Mouse (Mus musculus): ENCODE data around the gene Pglyrp1. TPM values are rescaled to one million over a fixed set of nuclear protein-coding genes. Genes with fewer than 3 reads are reported as not detected.

The Pglyrp1 gene
- polyA plus RNA-seq, 1 experiment from 2014 or later = 110 TPM

DNA sequence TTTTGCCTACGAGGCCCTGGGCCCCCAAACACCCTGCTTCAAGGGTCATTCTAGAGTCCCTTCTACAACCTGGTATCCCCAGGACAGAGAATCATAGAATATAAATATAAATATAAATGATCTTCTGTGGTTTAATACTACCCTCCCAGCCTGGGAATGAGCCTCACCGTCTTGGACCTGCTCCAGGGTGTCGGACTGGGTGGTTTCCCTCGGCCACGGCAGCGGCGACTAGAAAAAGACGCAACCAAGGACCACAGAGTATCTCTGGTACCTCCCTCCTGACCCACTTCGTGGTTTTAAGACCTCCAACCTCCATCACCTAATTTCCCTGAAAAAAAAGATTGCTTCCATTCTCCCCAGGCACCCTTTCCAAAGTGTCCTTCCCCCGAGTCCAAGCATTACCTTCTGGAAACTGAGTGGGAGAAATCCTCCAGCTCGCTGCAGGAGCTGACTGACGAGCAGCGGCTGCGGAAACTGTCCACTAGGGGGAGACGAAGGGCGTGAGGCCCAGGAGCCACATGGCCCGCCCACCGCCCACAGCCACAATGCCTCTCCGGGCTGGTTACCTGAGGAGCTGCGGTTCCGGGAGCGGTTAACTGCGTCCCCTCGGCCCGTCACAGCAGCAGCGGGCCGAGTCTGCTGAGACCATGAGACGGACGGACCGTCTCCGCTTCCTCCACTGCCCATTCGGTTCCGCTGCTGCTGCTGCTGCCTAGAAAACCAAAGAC is 20.9 kb downstream of the Pglyrp1 start:
- H3K4me1 ChIP-seq (replicated peaks; ENCODE audit: control insufficient read depth, insufficient read depth) = no peaks in the 10 kb centered on the region
- H3K27me3 ChIP-seq (ENCODE audit: control insufficient read depth, insufficient read depth, low read length) = no peaks in the 10 kb centered on the region
- no peaks in the 10 kb centered on the region for H3K9me3 ChIP-seq (ENCODE audit: control insufficient read depth, low read length)
- H3K4me2 ChIP-seq (replicated peaks; ENCODE audit: low read depth) = peak overlapping the region; percentile 87
- peak overlapping the region; percentile 40 for H3K4me3 ChIP-seq (ENCODE audit: low read depth, low read length)
- 20% methylated on average over 33 of the region's 33 CpGs for WGBS
- H3K27ac ChIP-seq (replicated peaks) = no peak overlapping the region
- DNase-seq (ENCODE audit: low spot score) (peak; percentile 92), ATAC-seq (ENCODE audit: low FRiP score, low TSS enrichment) (peak; percentile 63)
- TF ChIP-seq CTCF (IDR thresholded peaks at IDR 0.05; ENCODE audit: low read depth) = peak; percentile 96
- TF ChIP-seq EP300 (optimal IDR thresholded peaks at IDR 0.05) = no peak
- no peaks in the 10 kb centered on the region for H3K36me3 ChIP-seq (ENCODE audit: control insufficient read depth, insufficient read depth, low read length)
- 0 out of 2 replicates have a peak overlapping the region, but pooled peaks have one; percentile 45 for H3K9ac ChIP-seq (ENCODE audit: low read length)

DNA sequence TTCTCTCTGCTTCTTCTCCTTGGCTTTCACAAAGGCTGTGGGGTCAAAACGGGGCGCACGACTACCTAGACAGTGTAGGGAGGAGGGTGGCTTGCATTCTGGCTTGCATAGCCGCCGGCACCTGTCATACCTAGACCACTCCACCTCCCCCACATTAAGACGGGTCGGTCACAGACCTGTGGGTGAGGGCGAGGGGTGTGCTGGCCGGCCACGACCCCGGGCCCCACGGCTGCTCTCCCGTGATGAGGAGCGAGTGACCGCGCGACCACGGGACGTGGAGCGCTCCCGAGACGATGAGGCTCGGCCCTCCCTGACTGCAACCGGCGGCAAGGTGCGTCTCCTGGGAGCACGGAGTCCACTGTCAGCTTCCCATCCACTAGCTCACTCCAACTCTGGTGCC is 21.9 kb downstream of the Pglyrp1 start:
- no peak for TF ChIP-seq EP300 (optimal IDR thresholded peaks at IDR 0.05)
- no peak for TF ChIP-seq CTCF (IDR thresholded peaks at IDR 0.05; ENCODE audit: low read depth)
- Histone ChIP-seq H3K27ac (replicated peaks) (no peak overlapping the region), H3K4me3 (ENCODE audit: low read depth, low read length) (no peak overlapping the region), H3K27me3 (ENCODE audit: control insufficient read depth, insufficient read depth, low read length) (no peaks in the 10 kb centered on the region), H3K4me2 (replicated peaks; ENCODE audit: low read depth) (peak overlapping the region; percentile 87), H3K36me3 (ENCODE audit: control insufficient read depth, insufficient read depth, low read length) (no peaks in the 10 kb centered on the region), H3K9ac (ENCODE audit: low read length) (no peak overlapping the region), H3K4me1 (replicated peaks; ENCODE audit: control insufficient read depth, insufficient read depth) (no peaks in the 10 kb centered on the region), H3K9me3 (ENCODE audit: control insufficient read depth, low read length) (no peaks in the 10 kb centered on the region)
- WGBS = 27% methylated on average over 27 of the region's 27 CpGs
- DNase-seq (ENCODE audit: low spot score) (no peak), ATAC-seq (ENCODE audit: low FRiP score, low TSS enrichment) (peak; percentile 28; the same call in 1 of the 2 replicates)

DNA sequence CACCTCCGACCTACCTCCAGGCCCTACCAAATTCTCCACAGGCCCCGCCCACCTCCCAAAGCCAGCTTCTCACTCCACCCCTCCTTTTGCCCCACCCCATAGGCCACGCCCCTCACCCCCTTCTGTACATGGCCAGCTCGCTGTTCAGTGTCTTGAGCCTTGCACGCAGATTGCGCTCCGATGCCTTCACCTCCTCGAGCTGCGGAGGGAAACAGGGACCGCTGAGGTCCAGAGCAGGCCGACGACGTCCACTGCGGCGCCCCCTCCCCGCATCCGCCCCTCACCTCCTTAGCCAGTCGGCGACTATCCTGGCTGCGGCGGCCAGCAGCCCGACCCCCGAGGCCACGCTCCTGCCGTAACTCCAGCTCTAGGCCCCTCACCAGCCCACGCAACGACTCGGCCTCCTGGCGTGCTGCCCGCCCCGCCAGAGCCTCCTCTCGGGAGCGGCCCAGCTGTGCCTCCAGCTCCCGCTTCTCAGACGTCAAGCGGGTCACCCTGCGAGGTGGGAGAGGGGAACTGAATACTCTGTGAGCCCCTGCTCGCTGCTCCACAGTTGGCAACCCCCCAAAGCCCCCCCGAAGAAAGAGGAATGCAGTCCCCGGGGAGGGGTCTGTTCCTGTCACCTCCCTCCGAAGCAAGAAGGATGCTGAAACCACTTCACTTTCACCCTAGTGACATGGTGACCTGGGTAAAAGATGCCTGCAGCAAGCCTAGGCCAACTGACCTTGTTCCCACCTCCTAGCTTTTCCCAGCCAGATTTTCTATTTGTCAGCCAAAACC is 22.7 kb downstream of the Pglyrp1 start:
- H3K27me3 ChIP-seq (ENCODE audit: control insufficient read depth, insufficient read depth, low read length) = no peaks in the 10 kb centered on the region
- H3K9ac ChIP-seq (ENCODE audit: low read length) = peak overlapping the region; percentile 64
- DNase-seq (ENCODE audit: low spot score) (peak; percentile 82), ATAC-seq (ENCODE audit: low FRiP score, low TSS enrichment) (peak; percentile 44)
- 4% methylated on average over 40 of the region's 41 CpGs for WGBS
- H3K4me1 ChIP-seq (replicated peaks; ENCODE audit: control insufficient read depth, insufficient read depth) = no peaks in the 10 kb centered on the region
- 0 out of 2 replicates have a peak, but pooled peaks cover 2% of the 10 kb centered on the region for H3K36me3 ChIP-seq (ENCODE audit: control insufficient read depth, insufficient read depth, low read length)
- peak overlapping the region; percentile 41 for H3K4me3 ChIP-seq (ENCODE audit: low read depth, low read length)
- TF ChIP-seq EP300 (optimal IDR thresholded peaks at IDR 0.05) (no peak), CTCF (IDR thresholded peaks at IDR 0.05; ENCODE audit: low read depth) (no peak)
- H3K27ac ChIP-seq (replicated peaks) = no peak overlapping the region; the same call in 1 of the 2 replicates
- H3K9me3 ChIP-seq (ENCODE audit: control insufficient read depth, low read length) = no peaks in the 10 kb centered on the region
- H3K4me2 ChIP-seq (replicated peaks; ENCODE audit: low read depth) = peak overlapping the region; percentile 87

DNA sequence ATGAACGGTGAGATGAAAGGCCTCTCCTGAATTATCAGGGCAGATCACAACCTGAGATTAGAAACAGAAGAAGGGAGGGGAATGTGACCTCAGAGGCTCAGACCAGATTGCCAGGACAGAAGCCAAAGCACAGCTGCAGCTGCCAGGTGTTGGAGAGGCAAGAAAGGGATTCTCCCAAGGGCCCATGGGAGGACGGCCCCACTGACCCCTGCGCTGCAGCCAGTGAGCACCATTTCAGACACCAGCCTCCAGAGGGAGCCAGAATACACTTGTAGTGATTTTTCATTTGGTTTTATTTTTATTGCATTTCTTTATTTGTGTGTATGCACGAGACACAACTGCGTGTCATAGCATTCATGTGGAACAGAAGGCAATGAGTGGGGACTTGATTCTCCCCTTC is 25.4 kb downstream of the Pglyrp1 start:
- DNase-seq (ENCODE audit: low spot score) (peak; percentile 50), ATAC-seq (ENCODE audit: low FRiP score, low TSS enrichment) (no peak)
- H3K9me3 ChIP-seq (ENCODE audit: control insufficient read depth, low read length) = no peaks in the 10 kb centered on the region
- TF ChIP-seq CTCF (IDR thresholded peaks at IDR 0.05; ENCODE audit: low read depth) (peak; percentile 75), EP300 (optimal IDR thresholded peaks at IDR 0.05) (no peak)
- WGBS = 41% methylated on average over 5 of the region's 5 CpGs
- H3K9ac ChIP-seq (ENCODE audit: low read length) = no peak overlapping the region
- H3K4me1 ChIP-seq (replicated peaks; ENCODE audit: control insufficient read depth, insufficient read depth) = no peaks in the 10 kb centered on the region
- no peak overlapping the region for H3K4me3 ChIP-seq (ENCODE audit: low read depth, low read length)
- H3K27me3 ChIP-seq (ENCODE audit: control insufficient read depth, insufficient read depth, low read length) = no peaks in the 10 kb centered on the region
- no peak overlapping the region for H3K4me2 ChIP-seq (replicated peaks; ENCODE audit: low read depth)
- no peak overlapping the region for H3K27ac ChIP-seq (replicated peaks)
- H3K36me3 ChIP-seq (ENCODE audit: control insufficient read depth, insufficient read depth, low read length) = 0 out of 2 replicates have a peak, but pooled peaks cover 3% of the 10 kb centered on the region

DNA sequence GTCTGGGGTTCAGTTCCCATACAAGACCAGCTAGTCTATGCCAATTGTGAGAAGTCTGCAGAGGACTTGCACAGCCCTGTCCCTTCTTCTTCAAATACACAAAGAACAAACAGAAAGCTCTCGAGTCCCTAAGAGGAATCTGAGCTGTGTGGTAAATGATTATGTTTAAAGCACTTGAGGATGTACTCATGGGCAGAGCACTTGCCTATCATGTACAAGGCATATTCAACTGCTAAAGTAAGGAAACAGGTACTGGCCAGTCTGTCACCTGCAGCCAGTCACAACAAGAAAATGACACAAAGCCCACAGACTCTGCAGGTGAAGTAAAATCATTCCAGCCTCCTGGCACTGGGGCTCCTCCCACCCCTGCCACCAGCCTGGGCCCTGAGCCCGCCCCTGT is 29.4 kb downstream of the Pglyrp1 start:
- no peak overlapping the region for H3K9ac ChIP-seq (ENCODE audit: low read length)
- WGBS = 72% methylated on average over 2 of the region's 2 CpGs
- H3K27ac ChIP-seq (replicated peaks) = no peak overlapping the region
- TF ChIP-seq CTCF (IDR thresholded peaks at IDR 0.05; ENCODE audit: low read depth) = no peak
- TF ChIP-seq EP300 (optimal IDR thresholded peaks at IDR 0.05) = no peak
- H3K36me3 ChIP-seq (ENCODE audit: control insufficient read depth, insufficient read depth, low read length) = 0 out of 2 replicates have a peak, but pooled peaks cover 3% of the 10 kb centered on the region
- no peak overlapping the region for H3K4me2 ChIP-seq (replicated peaks; ENCODE audit: low read depth)
- no peak overlapping the region for H3K4me3 ChIP-seq (ENCODE audit: low read depth, low read length)
- ATAC-seq (ENCODE audit: low FRiP score, low TSS enrichment) (no peak), DNase-seq (ENCODE audit: low spot score) (no peak)
- no peaks in the 10 kb centered on the region for H3K27me3 ChIP-seq (ENCODE audit: control insufficient read depth, insufficient read depth, low read length)
- H3K9me3 ChIP-seq (ENCODE audit: control insufficient read depth, low read length) = no peaks in the 10 kb centered on the region
- H3K4me1 ChIP-seq (replicated peaks; ENCODE audit: control insufficient read depth, insufficient read depth) = no peaks in the 10 kb centered on the region
